Mouse (Mus musculus) kidney, adult 2 months (tissue): Measurements from ENCODE around the gene Lactb.

ENCODE experiments used
- CTCF ChIP-seq: fragments of 200-500 bp; conservative IDR thresholded peaks from 2 replicates; pipeline ENCODE4 v1.5.1; 2011; ENCODE audit warnings: low read depth, mild to moderate bottlenecking, control low read depth, low read length, moderate library complexity, mixed read lengths; ENCODE audit not compliant: insufficient read depth, insufficient read length
- POLR2A ChIP-seq: fragments of 200-500 bp; IDR thresholded peaks from one replicate; pipeline ENCODE4 v1.6.1; 2011; ENCODE audit warnings: low read depth, low read length, control low read depth

DNA sequence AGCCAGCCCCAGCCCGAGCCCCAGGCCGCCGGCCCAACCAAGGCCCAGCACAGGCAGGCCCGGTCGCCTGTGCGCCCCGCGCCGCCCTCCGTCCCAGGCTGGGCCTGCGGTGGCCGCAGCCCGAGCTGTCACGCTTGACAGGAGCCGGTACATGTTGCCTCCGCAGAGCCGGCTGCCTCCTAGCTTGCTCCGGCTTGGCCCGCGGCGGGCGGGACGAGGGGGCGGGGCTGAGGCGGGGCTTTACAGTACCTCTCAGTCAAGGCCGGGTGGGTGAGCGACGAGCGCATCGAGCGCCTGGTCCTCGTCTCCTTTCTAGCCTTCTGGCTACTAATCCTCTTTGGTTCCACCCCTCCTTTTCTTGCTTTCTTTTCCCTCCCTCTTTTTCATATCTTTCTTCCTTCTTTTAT lies at the start of gene Lactb:
- no peak for TF ChIP-seq CTCF
- TF ChIP-seq POLR2A, result peak; percentile 31
